Mouse (Mus musculus): ENCODE data around the gene Dnaic1.

DNA sequence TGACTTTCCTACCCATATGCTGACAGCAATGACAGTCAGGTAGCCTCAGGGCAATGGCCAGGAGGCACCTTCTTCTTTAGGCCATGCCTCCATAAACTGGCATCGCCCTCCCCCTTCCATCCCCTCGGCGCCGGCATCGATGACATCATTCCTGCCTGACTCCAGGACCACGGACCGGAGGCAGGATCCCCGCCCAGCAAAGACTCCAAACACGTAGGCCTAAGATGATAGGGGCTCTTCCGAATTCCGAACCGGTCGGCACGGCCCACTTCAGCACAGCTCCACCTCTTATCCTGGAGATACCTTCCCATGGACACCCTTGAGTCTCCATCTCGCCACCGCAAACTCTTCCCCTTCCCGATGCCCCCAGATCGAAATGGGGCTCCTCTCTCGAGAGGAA is 1.3 kb upstream of the Dnaic1 start:
- TF ChIP-seq CTCF (IDR thresholded peaks at IDR 0.05; ENCODE audit: borderline replicate concordance, control insufficient read depth, extremely low read depth, insufficient read depth, low read length, poor library complexity), result no peak
- no peak for TF ChIP-seq POLR2A (IDR thresholded peaks at IDR 0.05; ENCODE audit: control insufficient read depth, extremely low read depth, insufficient read depth, low read length, poor library complexity)

All from thymus, adult 2 months (tissue).